Mouse (Mus musculus) liver, postnatal 0 days (tissue): ENCODE measurements around the gene Dpf3.

Experiments used
- CTCF ChIP-seq: sonication (generic); IDR thresholded peaks from 2 replicates; pipeline ENCODE4 v1.5.1; 2016; ENCODE audit warnings: antibody characterized with exemption, low read depth
- EP300 ChIP-seq: IDR thresholded peaks from 2 replicates; pipeline ENCODE4 v1.6.1; 2016; ENCODE audit warnings: antibody characterized with exemption, low read depth, mild to moderate bottlenecking

- TF ChIP-seq CTCF = no peak
- no peak for TF ChIP-seq EP300
Observed at GRCm38 (mm10) chr12:83348246-83348645, 139.3 kb downstream of the Dpf3 start.
